Mouse (Mus musculus) ES-E14 (cell line): Measurements from ENCODE around the gene Agap1. TPM values are rescaled to one million over a fixed set of nuclear protein-coding genes. Genes with fewer than 3 reads are reported as not detected.

Experiments
- DNase-seq: peaks from one replicate; pipeline ENCODE4 v3.0.0-alpha.2; 2013; ENCODE audit warnings: low read depth, low spot score
- H3K27ac ChIP-seq: 2 replicates; pipeline ENCODE4 v1.5.1; 2012; ENCODE audit warnings: low read depth, mild to moderate bottlenecking, low read length, moderate library complexity, mixed read lengths; ENCODE audit not compliant: poor library complexity, insufficient read depth, severe bottlenecking
- H3K36me3 ChIP-seq: 2 replicates; pipeline ENCODE4 v1.6.1; 2012; ENCODE audit warnings: mild to moderate bottlenecking, low read length, moderate library complexity, mixed read lengths; ENCODE audit not compliant: control insufficient read depth, poor library complexity, insufficient read depth, severe bottlenecking
- H3K4me1 ChIP-seq, 2 experiments: fragments of 150-350 bp in 1 of 2; sonication (generic) in 1 of 2; 2 replicates each; pipeline ENCODE4 v1.6.1; 2012; ENCODE audit warnings: low read length in 2 of 2, mild to moderate bottlenecking in 1 of 2, mixed read lengths in 1 of 2; ENCODE audit not compliant: control insufficient read depth in 2 of 2, insufficient read depth in 2 of 2, poor library complexity in 1 of 2
- H3K4me3 ChIP-seq, 2 experiments: fragments of 150-350 bp in 1 of 2; sonication (generic) in 1 of 2; 2 replicates each; pipeline ENCODE4 v1.5.1; 2012; ENCODE audit warnings: low read length in 2 of 2, low read depth in 1 of 2, mild to moderate bottlenecking in 1 of 2, mixed read lengths in 1 of 2; ENCODE audit not compliant: insufficient read depth in 1 of 2, poor library complexity in 1 of 2, severe bottlenecking in 1 of 2
- H3K9ac ChIP-seq: 2 replicates; pipeline ENCODE4 v1.6.1; 2012; ENCODE audit warnings: low read depth, mild to moderate bottlenecking, low read length, mixed read lengths; ENCODE audit not compliant: poor library complexity, insufficient read depth, severe bottlenecking
- H3K9me3 ChIP-seq: fragments of 150-350 bp; sonication (generic); 2 replicates; pipeline ENCODE4 v1.6.1; 2012; ENCODE audit warnings: low read depth, mild to moderate bottlenecking, low read length; ENCODE audit not compliant: control insufficient read depth, insufficient read depth
- CHD2 ChIP-seq: IDR thresholded peaks from 2 replicates; pipeline ENCODE4 v1.6.1; 2014; ENCODE audit warnings: mild to moderate bottlenecking, low read depth, low read length, inconsistent platforms
- HCFC1 ChIP-seq: IDR thresholded peaks from 2 replicates; pipeline ENCODE4 v1.6.1; 2012; ENCODE audit warnings: low read length, inconsistent platforms, borderline replicate concordance; ENCODE audit not compliant: insufficient read depth
- MAFK ChIP-seq: IDR thresholded peaks from 2 replicates; pipeline ENCODE4 v1.6.1; 2014; ENCODE audit warnings: mild to moderate bottlenecking, low read depth, low read length, inconsistent platforms; ENCODE audit not compliant: insufficient read depth
- ZC3H11A ChIP-seq: IDR thresholded peaks from 2 replicates; pipeline ENCODE4 v1.6.1; 2012; ENCODE audit warnings: low read depth, mild to moderate bottlenecking, inconsistent platforms, low read length, borderline replicate concordance
- ZNF384 ChIP-seq: IDR thresholded peaks from 2 replicates; pipeline ENCODE4 v1.6.1; 2012; ENCODE audit warnings: low read depth, low read length, inconsistent platforms
- in situ Hi-C, 2 experiments: fragments of 600-800 bp; cut with MboI; formaldehyde crosslinking; loops; one replicate each; pipeline ENCODE4 v1.15.1; 2025; ENCODE audit warnings: low sequenced_read_pairs in 2 of 2, inconsistent platforms in 1 of 2; ENCODE audit not compliant: unreplicated experiment in 2 of 2
- total RNA-seq: library from RNA; depleted of rRNA; stranded (reverse); fragments of 300-350 nt; gene quantifications from 2 replicates; pipeline ENCODE4 v1.2.3, GENCODE M21; 2012

Gene Agap1
- total RNA-seq, 1 experiment = 19.8 TPM

GRCm38 (mm10) chr1:89593219-89593618, 138.6 kb downstream of the Agap1 start:
- H3K9me3 ChIP-seq = no peaks in the 10 kb centered on the region
- no peak overlapping the region for H3K27ac ChIP-seq
- no peak overlapping the region for H3K9ac ChIP-seq
- H3K4me3 ChIP-seq = no peak overlapping the region
- TF ChIP-seq CHD2 (no peak), HCFC1 (no peak), MAFK (no peak), ZC3H11A (no peak), ZNF384 (no peak)
- no peak for DNase-seq
- H3K4me1 ChIP-seq = peaks cover 0 to 4% of the 10 kb centered on the region in 2 experiments; a peak in 1 of 4 replicates
- in situ Hi-C loops = no loop called here
- no peaks in the 10 kb centered on the region for H3K36me3 ChIP-seq

DNA sequence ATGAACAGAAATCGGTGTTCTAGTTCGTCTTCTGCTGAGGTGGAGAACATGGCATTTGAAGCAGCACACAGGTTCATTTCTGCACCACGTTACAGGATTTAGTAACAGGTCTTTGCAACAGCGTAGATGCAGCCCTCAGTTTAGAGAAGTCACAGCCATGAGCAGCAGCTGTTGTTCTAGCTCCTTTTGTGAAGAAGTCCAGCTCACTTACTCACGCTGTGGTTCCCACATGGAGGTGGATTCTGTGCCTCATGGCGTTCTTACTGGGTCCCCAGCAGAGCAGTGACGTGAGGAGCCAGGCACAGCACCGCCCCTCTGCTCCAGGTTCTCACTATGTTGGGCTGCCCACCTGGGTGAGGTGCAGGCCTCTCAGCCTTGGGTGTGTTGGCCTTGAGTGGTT, 140.4 kb downstream of the Agap1 start:
- TF ChIP-seq HCFC1 (no peak), ZNF384 (no peak), CHD2 (no peak), MAFK (no peak), ZC3H11A (no peak)
- H3K4me3 ChIP-seq = no peak overlapping the region
- no peaks in the 10 kb centered on the region for H3K36me3 ChIP-seq
- no peak overlapping the region for H3K27ac ChIP-seq
- no peak for DNase-seq
- H3K9me3 ChIP-seq = no peaks in the 10 kb centered on the region
- H3K9ac ChIP-seq = no peak overlapping the region
- peaks cover 0 to 4% of the 10 kb centered on the region in 2 experiments; a peak in 1 of 4 replicates for H3K4me1 ChIP-seq
- in situ Hi-C loops = no loop called here

DNA sequence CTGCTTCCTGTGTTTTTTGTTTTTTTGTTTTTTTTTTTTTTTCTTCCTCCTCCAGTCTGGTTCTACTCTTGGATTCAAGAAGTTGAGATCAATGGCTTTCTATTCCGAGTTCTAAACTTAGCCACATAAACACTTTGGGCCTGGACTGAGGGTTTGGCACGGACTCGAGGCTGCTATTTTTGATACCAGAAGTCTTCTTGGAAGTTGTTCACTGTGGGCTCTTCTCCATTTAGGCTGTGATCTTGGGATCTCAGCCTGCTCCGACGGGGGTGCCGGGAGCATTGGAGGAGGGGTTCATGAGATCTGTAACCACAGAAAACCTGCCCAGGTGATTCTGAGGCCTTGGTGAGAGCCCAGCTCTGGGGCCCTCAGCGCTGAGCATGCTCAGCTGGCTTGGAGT, 140.8 kb downstream of the Agap1 start:
- in situ Hi-C loops = no loop called here
- DNase-seq = no peak
- H3K9me3 ChIP-seq = no peaks in the 10 kb centered on the region
- no peak overlapping the region for H3K27ac ChIP-seq
- no peaks in the 10 kb centered on the region for H3K36me3 ChIP-seq
- no peak overlapping the region for H3K9ac ChIP-seq
- H3K4me3 ChIP-seq = no peak overlapping the region
- no peak for TF ChIP-seq HCFC1
- TF ChIP-seq CHD2 = no peak
- no peak for TF ChIP-seq ZNF384
- TF ChIP-seq MAFK = no peak
- TF ChIP-seq ZC3H11A = no peak
- H3K4me1 ChIP-seq = peaks cover 0 to 4% of the 10 kb centered on the region in 2 experiments; a peak in 1 of 4 replicates

DNA sequence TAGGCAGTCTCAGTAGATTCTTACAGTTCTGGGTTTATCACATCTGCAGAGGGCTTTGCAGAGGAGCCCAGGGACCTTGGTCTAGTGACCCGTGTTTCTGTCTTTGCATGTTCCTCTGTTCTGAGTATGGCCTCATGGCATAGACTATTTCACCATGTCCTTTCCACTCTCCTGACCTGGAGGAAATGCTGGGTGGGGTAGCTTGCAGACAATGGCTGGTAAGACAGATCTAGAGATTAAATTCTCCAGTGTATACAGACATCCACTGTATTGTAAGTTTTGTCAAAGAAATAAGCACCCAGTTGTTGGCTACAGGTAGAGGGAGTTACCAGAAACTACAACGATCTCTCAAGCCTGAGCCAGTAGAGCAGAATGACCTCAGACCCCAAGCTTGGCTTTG, 141.6 kb downstream of the Agap1 start:
- no peak for DNase-seq
- Histone ChIP-seq H3K4me1 (peaks cover 0 to 4% of the 10 kb centered on the region in 2 experiments; a peak in 1 of 4 replicates), H3K4me3 (no peak overlapping the region), H3K9me3 (no peaks in the 10 kb centered on the region), H3K27ac (no peak overlapping the region), H3K9ac (no peak overlapping the region), H3K36me3 (no peaks in the 10 kb centered on the region)
- in situ Hi-C loops = no loop called here
- TF ChIP-seq CHD2 = no peak
- TF ChIP-seq ZNF384 = no peak
- TF ChIP-seq MAFK = no peak
- no peak for TF ChIP-seq ZC3H11A
- TF ChIP-seq HCFC1 = no peak

- Histone ChIP-seq H3K9ac (no peak overlapping the region), H3K4me3 (no peak overlapping the region), H3K9me3 (no peaks in the 10 kb centered on the region), H3K4me1 (peaks cover 0 to 4% of the 10 kb centered on the region in 2 experiments; a peak in 1 of 4 replicates), H3K27ac (no peak overlapping the region), H3K36me3 (no peaks in the 10 kb centered on the region)
- no peak for DNase-seq
- in situ Hi-C loops = no loop called here
- TF ChIP-seq ZNF384 (no peak), ZC3H11A (no peak), MAFK (no peak), HCFC1 (no peak), CHD2 (no peak)
These were observed 144.3 kb downstream of the Agap1 start for GRCm38 (mm10) chr1:89598906-89599305.
